Mouse (Mus musculus): ENCODE measurements around the gene Gm49353. TPM values are rescaled to one million over a fixed set of nuclear protein-coding genes. Genes with fewer than 3 reads are reported as not detected.

Gm49353 gene
- polyA plus RNA-seq, 1 experiment from 2014 or later: 9.9 TPM

GRCm38 (mm10) chr10:29193769-29194168 lies 5.0 kb upstream of the Gm49353 start:
- DNase-seq (ENCODE audit: low spot score) (no peak), ATAC-seq (ENCODE audit: low FRiP score) (no peak)
- Histone ChIP-seq H3K9ac (ENCODE audit: low read depth, low read length) (no peak overlapping the region), H3K4me3 (ENCODE audit: low read depth, low read length) (no peak overlapping the region), H3K27ac (ENCODE audit: low read depth, low read length) (no peak overlapping the region), H3K9me3 (ENCODE audit: control insufficient read depth, low read length) (no peaks in the 10 kb centered on the region), H3K4me1 (replicated peaks; ENCODE audit: control insufficient read depth, insufficient read depth, low read length) (no peaks in the 10 kb centered on the region), H3K27me3 (ENCODE audit: control insufficient read depth, insufficient read depth, low read length) (no peaks in the 10 kb centered on the region), H3K4me2 (replicated peaks; ENCODE audit: low read depth, low read length) (no peak overlapping the region), H3K36me3 (ENCODE audit: control insufficient read depth, insufficient read depth, low read length) (peaks cover 20% of the 10 kb centered on the region)

- ATAC-seq (ENCODE audit: low FRiP score) (no peak), DNase-seq (ENCODE audit: low spot score) (no peak)
- H3K9me3 ChIP-seq (ENCODE audit: control insufficient read depth, low read length): no peaks in the 10 kb centered on the region
- no peak overlapping the region for H3K9ac ChIP-seq (ENCODE audit: low read depth, low read length)
- peaks cover 20% of the 10 kb centered on the region for H3K36me3 ChIP-seq (ENCODE audit: control insufficient read depth, insufficient read depth, low read length)
- no peak overlapping the region for H3K4me2 ChIP-seq (replicated peaks; ENCODE audit: low read depth, low read length)
- H3K27ac ChIP-seq (ENCODE audit: low read depth, low read length): no peak overlapping the region
- no peaks in the 10 kb centered on the region for H3K27me3 ChIP-seq (ENCODE audit: control insufficient read depth, insufficient read depth, low read length)
- no peak overlapping the region for H3K4me3 ChIP-seq (ENCODE audit: low read depth, low read length)
- no peaks in the 10 kb centered on the region for H3K4me1 ChIP-seq (replicated peaks; ENCODE audit: control insufficient read depth, insufficient read depth, low read length)
- 97% methylated on average over 33 of the region's 33 CpGs for WGBS
Observed at GRCm38 (mm10) chr10:29196811-29197210, 1.9 kb upstream of the Gm49353 start.

DNA sequence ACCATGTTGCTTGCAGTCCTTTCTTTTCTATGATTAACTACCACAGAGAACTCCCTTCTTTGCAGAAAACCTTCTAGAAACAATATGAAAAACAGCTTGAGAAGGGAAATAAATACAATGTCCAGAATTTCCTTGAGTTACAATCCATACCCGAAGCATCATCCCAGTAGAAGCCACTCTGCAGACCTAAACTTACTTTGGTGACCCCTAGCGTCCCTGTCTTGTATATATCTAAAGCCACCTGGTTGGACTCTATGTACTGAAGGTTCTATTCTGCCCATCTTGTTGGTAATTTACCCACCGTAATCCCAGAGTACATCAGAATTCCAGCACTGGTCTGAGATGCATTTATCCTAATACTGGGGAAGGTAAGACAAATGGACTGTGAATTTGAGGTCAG lies 1.1 kb downstream of the Gm49353 start:
- Histone ChIP-seq H3K4me2 (replicated peaks; ENCODE audit: low read depth, low read length) (no peak overlapping the region), H3K9me3 (ENCODE audit: control insufficient read depth, low read length) (no peaks in the 10 kb centered on the region), H3K4me1 (replicated peaks; ENCODE audit: control insufficient read depth, insufficient read depth, low read length) (no peaks in the 10 kb centered on the region), H3K4me3 (ENCODE audit: low read depth, low read length) (no peak overlapping the region), H3K36me3 (ENCODE audit: control insufficient read depth, insufficient read depth, low read length) (peaks cover 20% of the 10 kb centered on the region), H3K9ac (ENCODE audit: low read depth, low read length) (no peak overlapping the region), H3K27ac (ENCODE audit: low read depth, low read length) (no peak overlapping the region), H3K27me3 (ENCODE audit: control insufficient read depth, insufficient read depth, low read length) (no peaks in the 10 kb centered on the region)
- ATAC-seq (ENCODE audit: low FRiP score) (no peak), DNase-seq (ENCODE audit: low spot score) (no peak)
- 81% methylated on average over 3 of the region's 3 CpGs for WGBS

- Histone ChIP-seq H3K4me3 (ENCODE audit: low read depth, low read length) (no peak overlapping the region), H3K4me2 (replicated peaks; ENCODE audit: low read depth, low read length) (no peak overlapping the region), H3K36me3 (ENCODE audit: control insufficient read depth, insufficient read depth, low read length) (peaks cover 20% of the 10 kb centered on the region), H3K9me3 (ENCODE audit: control insufficient read depth, low read length) (no peaks in the 10 kb centered on the region), H3K9ac (ENCODE audit: low read depth, low read length) (no peak overlapping the region), H3K27ac (ENCODE audit: low read depth, low read length) (no peak overlapping the region), H3K27me3 (ENCODE audit: control insufficient read depth, insufficient read depth, low read length) (no peaks in the 10 kb centered on the region), H3K4me1 (replicated peaks; ENCODE audit: control insufficient read depth, insufficient read depth, low read length) (no peaks in the 10 kb centered on the region)
- DNase-seq (ENCODE audit: low spot score): no peak
- no peak; the same call in 1 of the 2 replicates for ATAC-seq (ENCODE audit: low FRiP score)
- 94% methylated on average over 1 of the region's 1 CpGs for WGBS
Observed at GRCm38 (mm10) chr10:29200609-29201008, 1.9 kb downstream of the Gm49353 start.

DNA sequence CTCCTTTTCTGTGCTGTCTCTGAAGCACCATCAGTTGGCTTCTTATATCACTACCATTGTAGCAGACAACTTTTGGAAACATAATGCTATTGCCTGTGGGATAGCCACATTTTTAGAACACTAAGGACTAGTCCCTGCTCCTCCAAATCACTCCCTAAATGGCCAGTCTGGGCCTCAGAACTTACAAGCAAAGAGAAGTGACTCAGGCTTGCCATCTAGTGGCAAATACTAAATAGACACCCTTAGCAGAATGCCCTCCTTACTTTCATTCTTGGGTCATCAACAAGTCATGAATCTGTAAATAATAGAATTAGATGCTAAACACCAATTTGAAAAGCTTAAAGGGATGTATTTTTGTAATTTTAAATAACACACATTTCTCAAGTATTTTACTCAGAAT lies 8.0 kb downstream of the Gm49353 start:
- no peak overlapping the region for H3K27ac ChIP-seq (ENCODE audit: low read depth, low read length)
- DNase-seq (ENCODE audit: low spot score): peak; percentile 70
- no peaks in the 10 kb centered on the region for H3K9me3 ChIP-seq (ENCODE audit: control insufficient read depth, low read length)
- H3K4me2 ChIP-seq (replicated peaks; ENCODE audit: low read depth, low read length): no peak overlapping the region
- no peaks in the 10 kb centered on the region; the same call in 1 of the 2 replicates for H3K4me1 ChIP-seq (replicated peaks; ENCODE audit: control insufficient read depth, insufficient read depth, low read length)
- H3K36me3 ChIP-seq (ENCODE audit: control insufficient read depth, insufficient read depth, low read length): no peaks in the 10 kb centered on the region
- H3K27me3 ChIP-seq (ENCODE audit: control insufficient read depth, insufficient read depth, low read length): no peaks in the 10 kb centered on the region
- peak; percentile 52; the same call in 1 of the 2 replicates for ATAC-seq (ENCODE audit: low FRiP score)
- H3K9ac ChIP-seq (ENCODE audit: low read depth, low read length): no peak overlapping the region
- no peak overlapping the region for H3K4me3 ChIP-seq (ENCODE audit: low read depth, low read length)

DNA sequence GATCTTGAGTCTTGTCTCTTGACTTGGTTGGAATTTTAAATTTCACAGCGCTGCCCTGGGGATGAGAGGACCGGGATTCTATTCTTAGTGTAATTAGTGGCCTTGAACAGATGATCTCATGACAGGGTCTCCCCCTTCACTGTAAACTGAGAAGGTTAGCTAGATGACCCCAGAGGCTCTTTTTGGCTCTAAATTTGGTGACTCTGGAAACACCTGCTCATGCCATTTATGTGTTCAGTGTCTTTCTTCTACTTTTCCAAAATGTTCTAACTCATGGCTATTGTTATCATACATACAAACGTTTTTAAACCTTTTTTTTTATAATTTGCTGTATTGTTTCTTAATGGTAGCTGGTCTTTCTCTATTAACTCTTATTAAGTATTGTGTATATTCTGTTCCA lies 10.0 kb downstream of the Gm49353 start:
- no peak overlapping the region for H3K9ac ChIP-seq (ENCODE audit: low read depth, low read length)
- no peak overlapping the region for H3K4me2 ChIP-seq (replicated peaks; ENCODE audit: low read depth, low read length)
- ATAC-seq (ENCODE audit: low FRiP score) (no peak), DNase-seq (ENCODE audit: low spot score) (no peak)
- no peak overlapping the region for H3K27ac ChIP-seq (ENCODE audit: low read depth, low read length)
- no peaks in the 10 kb centered on the region for H3K9me3 ChIP-seq (ENCODE audit: control insufficient read depth, low read length)
- no peaks in the 10 kb centered on the region; the same call in 1 of the 2 replicates for H3K4me1 ChIP-seq (replicated peaks; ENCODE audit: control insufficient read depth, insufficient read depth, low read length)
- 62% methylated on average over 3 of the region's 3 CpGs for WGBS
- no peaks in the 10 kb centered on the region for H3K27me3 ChIP-seq (ENCODE audit: control insufficient read depth, insufficient read depth, low read length)
- H3K36me3 ChIP-seq (ENCODE audit: control insufficient read depth, insufficient read depth, low read length): no peaks in the 10 kb centered on the region
- H3K4me3 ChIP-seq (ENCODE audit: low read depth, low read length): no peak overlapping the region

- Histone ChIP-seq H3K9me3 (ENCODE audit: control insufficient read depth, low read length) (no peaks in the 10 kb centered on the region), H3K36me3 (ENCODE audit: control insufficient read depth, insufficient read depth, low read length) (no peaks in the 10 kb centered on the region), H3K27ac (ENCODE audit: low read depth, low read length) (0 out of 2 replicates have a peak within 1 kb of the TSS, but pooled peaks have one; percentile 47), H3K4me2 (replicated peaks; ENCODE audit: low read depth, low read length) (no peak within 1 kb of the TSS), H3K27me3 (ENCODE audit: control insufficient read depth, insufficient read depth, low read length) (no peaks in the 10 kb centered on the region), H3K4me3 (ENCODE audit: low read depth, low read length) (no peak within 1 kb of the TSS), H3K4me1 (replicated peaks; ENCODE audit: control insufficient read depth, insufficient read depth, low read length) (no peaks in the 10 kb centered on the region; the same call in 1 of the 2 replicates), H3K9ac (ENCODE audit: low read depth, low read length) (no peak within 1 kb of the TSS)
- WGBS: 12% methylated on average over 4 of the region's 4 CpGs
- DNase-seq (ENCODE audit: low spot score): peak; percentile 53
- peak; percentile 88 for ATAC-seq (ENCODE audit: low FRiP score)
Observed at GRCm38 (mm10) chr10:29211453-29211852, 12.7 kb downstream of the Gm49353 start, which contains the start of gene 9330159F19Rik. TSS of gene 9330159F19Rik (plus strand) at chr10:29211606.

- Histone ChIP-seq H3K27ac (ENCODE audit: low read depth, low read length) (no peak overlapping the region), H3K9me3 (ENCODE audit: control insufficient read depth, low read length) (no peaks in the 10 kb centered on the region), H3K4me3 (ENCODE audit: low read depth, low read length) (no peak overlapping the region), H3K4me2 (replicated peaks; ENCODE audit: low read depth, low read length) (no peak overlapping the region), H3K9ac (ENCODE audit: low read depth, low read length) (no peak overlapping the region), H3K27me3 (ENCODE audit: control insufficient read depth, insufficient read depth, low read length) (no peaks in the 10 kb centered on the region), H3K36me3 (ENCODE audit: control insufficient read depth, insufficient read depth, low read length) (no peaks in the 10 kb centered on the region), H3K4me1 (replicated peaks; ENCODE audit: control insufficient read depth, insufficient read depth, low read length) (no peaks in the 10 kb centered on the region; the same call in 1 of the 2 replicates)
- 39% methylated on average over 3 of the region's 3 CpGs for WGBS
- DNase-seq (ENCODE audit: low spot score) (no peak), ATAC-seq (ENCODE audit: low FRiP score) (no peak)
Observed at GRCm38 (mm10) chr10:29213534-29214100, 14.9 kb downstream of the Gm49353 start.

GRCm38 (mm10) chr10:29216957-29217356 lies 18.2 kb downstream of the Gm49353 start:
- Histone ChIP-seq H3K27ac (ENCODE audit: low read depth, low read length) (no peak overlapping the region), H3K4me2 (replicated peaks; ENCODE audit: low read depth, low read length) (no peak overlapping the region), H3K36me3 (ENCODE audit: control insufficient read depth, insufficient read depth, low read length) (no peaks in the 10 kb centered on the region), H3K27me3 (ENCODE audit: control insufficient read depth, insufficient read depth, low read length) (no peaks in the 10 kb centered on the region), H3K9ac (ENCODE audit: low read depth, low read length) (no peak overlapping the region), H3K4me1 (replicated peaks; ENCODE audit: control insufficient read depth, insufficient read depth, low read length) (no peaks in the 10 kb centered on the region), H3K9me3 (ENCODE audit: control insufficient read depth, low read length) (no peaks in the 10 kb centered on the region), H3K4me3 (ENCODE audit: low read depth, low read length) (no peak overlapping the region)
- 93% methylated on average over 1 of the region's 1 CpGs for WGBS
- ATAC-seq (ENCODE audit: low FRiP score) (no peak), DNase-seq (ENCODE audit: low spot score) (no peak)
